Mouse (Mus musculus) lung, postnatal 0 days (tissue): ENCODE measurements around the gene Mog. TPM values are rescaled to one million over a fixed set of nuclear protein-coding genes. Genes with fewer than 3 reads are reported as not detected.
A peak's percentile ranks its signal among the peaks of the same experiment; 100 is the strongest.
"Not testable (repeated sequence)": the region's sequence is repeated elsewhere in the genome, so short reads cannot be mapped to it uniquely, and the experiment has no call there.

ENCODE experiments used
- ATAC-seq: fragments of 200-750 bp; cut with Nextera tagmentation; 2 replicates; pipeline ENCODE4 v1.8.0; 2017; ENCODE audit warnings: moderate library complexity
- DNase-seq: peaks from one replicate; pipeline ENCODE4 v3.0.0-alpha.2; 2016; ENCODE audit warnings: low spot score
- H3K27ac ChIP-seq: fragments of 300-500 bp; sonication (generic); 2 replicates; pipeline ENCODE4 v1.5.1; 2014; ENCODE audit warnings: antibody characterized with exemption, mild to moderate bottlenecking, low read length, mixed read lengths
- H3K27me3 ChIP-seq: fragments of 300-500 bp; sonication (generic); replicated peaks from 2 replicates; pipeline ENCODE4 v1.6.1; 2014; ENCODE audit warnings: low read length, mixed read lengths; ENCODE audit not compliant: insufficient read depth
- H3K36me3 ChIP-seq: fragments of 300-500 bp; sonication (generic); 2 replicates; pipeline ENCODE4 v1.6.1; 2014; ENCODE audit warnings: low read length, mixed read lengths; ENCODE audit not compliant: insufficient read depth
- H3K4me1 ChIP-seq: fragments of 300-500 bp; sonication (generic); 2 replicates; pipeline ENCODE4 v1.6.1; 2014; ENCODE audit warnings: antibody characterized with exemption, low read depth, low read length, mixed read lengths; ENCODE audit not compliant: insufficient read depth
- H3K4me2 ChIP-seq: fragments of 300-500 bp; sonication (generic); replicated peaks from 2 replicates; pipeline ENCODE4 v1.6.1; 2014; ENCODE audit warnings: low read depth, mild to moderate bottlenecking, low read length, moderate library complexity, mixed read lengths
- H3K4me3 ChIP-seq: fragments of 300-500 bp; sonication (generic); 2 replicates; pipeline ENCODE4 v1.5.1; 2014; ENCODE audit warnings: low read depth, low read length
- H3K9ac ChIP-seq: fragments of 300-500 bp; sonication (generic); replicated peaks from 2 replicates; pipeline ENCODE4 v1.6.1; 2014; ENCODE audit warnings: low read depth, mild to moderate bottlenecking
- H3K9me3 ChIP-seq: fragments of 300-500 bp; sonication (generic); 2 replicates; pipeline ENCODE4 v1.6.1; 2016; ENCODE audit warnings: low read length, mixed read lengths
- CTCF ChIP-seq: IDR thresholded peaks from 2 replicates; pipeline ENCODE4 v1.5.1; 2016; ENCODE audit warnings: antibody characterized with exemption, mild to moderate bottlenecking
- EP300 ChIP-seq: IDR thresholded peaks from 2 replicates; pipeline ENCODE4 v1.6.1; 2016; ENCODE audit warnings: antibody characterized with exemption, mild to moderate bottlenecking, control low read depth
- WGBS: fragments of 180-500 bp; shearing (Covaris S2); extraction: QIAGEN DNeasy Blood & Tissue Kit; methylation state at CpG from one replicate; pipeline ENCODE4 v1.1.7; 2014; 5-methylcytosine and 5-hydroxymethylcytosine counted together
- polyA plus RNA-seq: library from polyadenylated mRNA; unstranded; fragments of >200 nt; fragmentation: Nextera tagmentation; extraction: Ambion mirVana; gene quantifications from 2 replicates; pipeline ENCODE4 v1.2.1, GENCODE M21; 2015

The Mog gene
- polyA plus RNA-seq, 1 experiment from 2014 or later: 0.07 TPM

DNA sequence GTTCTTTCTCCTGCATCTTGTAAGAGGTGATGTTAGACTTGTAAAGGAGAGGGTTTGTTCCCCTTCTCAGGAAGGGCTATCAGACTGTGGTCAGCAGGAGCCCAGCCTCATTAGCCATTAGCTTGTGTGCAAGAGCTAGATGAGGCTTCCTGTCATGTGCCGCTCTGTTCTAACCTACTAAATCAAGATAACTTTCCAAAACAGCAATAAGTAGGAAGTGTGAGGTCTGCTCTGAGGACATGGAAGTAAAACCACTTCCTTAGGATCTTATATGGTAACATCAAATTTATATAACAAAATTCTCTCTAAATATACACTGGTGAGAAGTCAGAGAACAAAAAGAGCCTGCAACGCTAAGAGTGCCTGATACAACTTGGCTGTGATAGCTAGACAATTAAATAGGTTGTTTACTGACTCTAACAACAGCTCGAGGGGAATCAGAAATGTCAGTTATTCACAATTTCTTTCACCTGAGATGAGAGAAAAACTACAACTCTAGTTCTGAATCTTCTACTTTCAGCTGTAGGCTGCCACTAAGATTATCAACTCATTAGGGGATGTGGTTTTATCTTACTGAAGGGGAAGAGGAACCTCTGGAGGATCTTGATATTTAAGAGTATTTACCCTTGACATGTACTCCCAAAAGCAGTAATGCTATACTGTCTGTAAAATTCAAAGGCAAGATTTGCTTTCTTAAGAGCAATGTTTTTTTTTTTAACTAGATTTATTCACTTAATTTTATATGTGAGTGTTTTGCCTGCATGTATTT lies 30.7 kb downstream of the Mog start:
- Histone ChIP-seq H3K27me3 (no peaks in the 10 kb centered on the region), H3K9ac (no peak overlapping the region), H3K27ac (no peak overlapping the region), H3K4me3 (no peak overlapping the region), H3K9me3 (no peaks in the 10 kb centered on the region), H3K4me1 (no peaks in the 10 kb centered on the region), H3K36me3 (no peaks in the 10 kb centered on the region), H3K4me2 (no peak overlapping the region)
- 57% methylated on average over 3 of the region's 3 CpGs for WGBS
- no peak for TF ChIP-seq CTCF
- TF ChIP-seq EP300: no peak
- no peak for ATAC-seq
- no peak for DNase-seq

DNA sequence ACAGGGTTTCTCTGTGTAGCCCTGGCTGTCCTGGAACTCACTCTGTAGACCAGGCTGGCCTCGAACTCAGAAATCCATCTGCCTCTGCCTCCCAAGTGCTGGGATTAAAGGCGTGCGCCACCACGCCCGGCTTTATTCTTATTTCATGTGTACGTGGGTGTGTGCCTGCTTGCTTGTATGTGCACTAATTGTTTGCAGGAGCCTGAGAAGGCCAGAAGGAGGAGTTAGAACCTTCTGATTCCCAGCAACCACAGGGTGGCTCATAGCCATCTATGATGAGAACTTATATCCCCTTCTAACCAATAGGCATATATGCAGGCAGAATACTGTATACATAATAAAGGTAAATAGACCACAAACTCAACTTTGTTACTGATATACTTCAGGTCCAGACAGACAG lies 32.6 kb downstream of the Mog start:
- not testable (repeated sequence) for H3K27ac ChIP-seq, ATAC-seq, H3K4me1 ChIP-seq, H3K4me2 ChIP-seq, H3K9ac ChIP-seq, H3K36me3 ChIP-seq, H3K4me3 ChIP-seq, DNase-seq, H3K9me3 ChIP-seq, H3K27me3 ChIP-seq
- 90% methylated on average over 5 of the region's 6 CpGs for WGBS

DNA sequence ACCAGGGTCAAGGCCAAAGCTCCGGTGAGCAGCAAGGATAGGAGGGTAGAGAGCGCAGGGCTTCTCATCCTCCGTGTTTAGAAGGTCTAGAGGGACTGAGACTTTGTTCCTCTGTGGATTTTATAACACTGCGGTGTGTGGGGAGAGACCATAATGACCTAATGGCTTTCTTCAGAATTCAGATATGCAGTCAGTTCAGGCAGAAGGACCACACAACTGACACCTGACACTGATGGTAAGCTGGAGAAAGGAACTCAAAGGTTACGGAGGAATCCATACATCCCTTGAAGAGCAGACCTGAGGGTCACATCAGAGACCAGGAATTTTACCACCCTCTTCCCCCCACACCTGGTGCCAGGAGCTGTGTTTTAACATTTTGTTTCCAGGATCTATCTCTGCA lies 33.8 kb downstream of the Mog start, which contains the start of gene H2-M5:
TSS of gene H2-M5 (minus strand) at position 101 of the 400 bp plus-strand sequence.
- Histone ChIP-seq H3K36me3 (no peaks in the 10 kb centered on the region), H3K4me1 (no peaks in the 10 kb centered on the region), H3K4me2 (peak within 1 kb of the TSS; percentile 32), H3K27ac (no peak within 1 kb of the TSS), H3K27me3 (no peaks in the 10 kb centered on the region), H3K9me3 (no peaks in the 10 kb centered on the region), H3K4me3 (no peak within 1 kb of the TSS), H3K9ac (no peak within 1 kb of the TSS)
- TF ChIP-seq CTCF (no peak), EP300 (no peak)
- no peak for DNase-seq
- no peak for ATAC-seq
- WGBS: 34% methylated on average over 5 of the region's 5 CpGs

DNA sequence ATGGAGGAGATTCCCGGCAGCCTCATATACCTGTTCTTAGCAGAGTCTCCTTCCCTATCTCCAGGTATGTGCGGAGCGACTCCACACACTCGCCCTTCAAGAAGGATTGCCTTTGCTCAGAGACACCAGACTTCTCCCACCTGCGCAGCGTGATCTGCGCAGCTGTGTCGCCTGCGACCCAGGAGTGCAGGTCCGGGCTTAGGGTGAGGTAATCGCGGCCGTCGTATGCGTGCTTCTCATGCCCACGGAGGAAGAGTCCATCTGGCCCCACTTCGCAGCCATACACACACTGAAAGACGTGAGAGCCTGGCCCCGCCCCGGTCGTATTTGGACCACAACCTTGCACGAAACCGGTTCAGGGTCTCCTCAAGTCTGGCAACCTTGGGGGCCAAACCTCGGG lies 34.7 kb downstream of the Mog start:
- 6% methylated on average over 24 of the region's 24 CpGs for WGBS
- H3K36me3 ChIP-seq: no peaks in the 10 kb centered on the region
- DNase-seq (no peak), ATAC-seq (no peak)
- no peak overlapping the region for H3K9ac ChIP-seq
- TF ChIP-seq EP300 (no peak), CTCF (no peak)
- H3K4me1 ChIP-seq: no peaks in the 10 kb centered on the region
- H3K4me3 ChIP-seq: no peak overlapping the region
- peak overlapping the region; percentile 32 for H3K4me2 ChIP-seq
- H3K27ac ChIP-seq: no peak overlapping the region
- H3K27me3 ChIP-seq: no peaks in the 10 kb centered on the region
- H3K9me3 ChIP-seq: no peaks in the 10 kb centered on the region

DNA sequence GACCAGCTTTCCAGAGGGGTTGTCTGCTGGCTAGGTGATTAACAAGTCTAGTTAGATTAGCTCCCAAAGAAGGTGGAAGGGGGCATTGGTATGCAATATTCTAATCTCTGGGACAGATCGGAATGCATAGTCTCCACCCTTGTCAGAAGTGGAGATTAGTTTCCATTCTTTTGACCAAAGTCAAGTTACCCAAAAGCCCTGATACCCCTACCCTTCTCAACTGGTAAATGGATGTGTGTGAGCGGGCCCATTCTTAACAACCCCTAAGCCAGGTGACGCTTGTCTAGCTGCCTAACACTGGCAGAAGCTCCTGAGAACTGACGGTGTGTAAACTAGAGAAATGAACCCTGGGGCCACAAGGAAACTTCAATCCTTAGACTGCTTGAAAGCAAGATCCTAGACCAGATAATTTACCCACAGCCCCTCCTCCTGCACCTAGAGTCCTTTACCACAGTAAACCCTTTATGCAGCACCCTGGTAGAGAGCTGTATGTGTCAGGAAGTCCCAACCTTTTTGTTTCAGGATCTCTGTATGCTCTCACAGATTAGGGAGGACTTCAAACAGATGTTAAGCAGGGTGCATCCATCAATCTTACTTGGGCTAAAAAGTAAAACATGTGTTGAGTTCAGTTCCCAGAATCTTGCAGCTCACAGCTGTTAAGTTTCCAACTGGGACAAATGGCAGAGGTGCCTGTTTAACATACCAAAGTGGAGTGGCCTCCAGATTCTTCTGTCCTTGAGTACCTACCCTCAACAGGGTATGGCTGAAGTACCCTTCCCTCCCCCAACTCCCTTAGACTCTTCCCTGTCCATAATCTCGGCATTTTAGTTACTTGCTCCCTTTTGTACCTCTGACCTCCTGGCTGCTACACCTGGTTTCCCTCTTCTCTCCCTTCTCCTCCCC lies 40.7 kb downstream of the Mog start:
- 25% methylated on average over 5 of the region's 5 CpGs for WGBS
- Histone ChIP-seq H3K4me1 (no peaks in the 10 kb centered on the region), H3K9ac (no peak overlapping the region), H3K4me2 (no peak overlapping the region), H3K27ac (no peak overlapping the region), H3K9me3 (no peaks in the 10 kb centered on the region), H3K27me3 (no peaks in the 10 kb centered on the region), H3K4me3 (no peak overlapping the region), H3K36me3 (no peaks in the 10 kb centered on the region)
- TF ChIP-seq EP300: peak; percentile 69
- no peak for TF ChIP-seq CTCF
- peak; percentile 90 for ATAC-seq
- peak; percentile 68 for DNase-seq

DNA sequence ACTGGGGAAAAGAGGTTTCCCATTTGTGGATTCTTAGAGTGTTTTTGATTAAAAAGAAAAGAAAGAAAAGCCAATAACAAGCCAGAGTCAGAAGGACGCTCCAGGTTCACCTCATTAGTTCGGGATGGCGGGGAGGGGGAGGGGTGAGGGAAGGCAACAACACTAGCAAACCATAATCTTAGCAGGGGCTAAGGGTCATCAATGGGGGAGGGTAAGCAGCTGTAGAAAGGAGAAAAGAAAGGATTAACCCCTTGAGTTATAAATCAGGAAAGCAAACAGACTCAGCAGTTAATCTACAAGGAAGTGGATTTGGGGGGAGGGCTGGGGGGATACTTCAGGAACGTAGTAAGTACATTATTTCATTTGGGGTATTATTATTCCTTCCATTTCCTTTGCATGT lies 41.4 kb downstream of the Mog start:
- Histone ChIP-seq H3K4me1 (no peaks in the 10 kb centered on the region), H3K4me2 (peak overlapping the region; percentile 46; the same call in 1 of the 2 replicates), H3K27me3 (no peaks in the 10 kb centered on the region), H3K36me3 (no peaks in the 10 kb centered on the region), H3K9me3 (no peaks in the 10 kb centered on the region), H3K4me3 (no peak overlapping the region), H3K27ac (no peak overlapping the region), H3K9ac (no peak overlapping the region)
- TF ChIP-seq EP300 (no peak), CTCF (no peak)
- no peak for ATAC-seq
- no peak for DNase-seq
- WGBS: 14% methylated on average over 4 of the region's 4 CpGs
